Comparison of ENCODE assay signal across 23 mouse cellular contexts in genomic region chr14:21745149-21745548, GRCm38 (mm10). TPM values are rescaled to one million over a fixed set of nuclear protein-coding genes. Genes with fewer than 3 reads are reported as not detected.
DNase-seq lines count a peak whose midpoint lies in the region; ATAC-seq and TF ChIP-seq lines count a peak whose summit lies in the region.
"Had no signal": no experiment of that assay in that cellular context is flagged by ENCODE, and none has a peak within 500 bp of the region (broad histone marks: within the 10 kb centered on the region; RNA-seq: fewer than 3 reads in every experiment).

No protein-coding gene starts in this region.

- WGBS in macrophage (ENCODE audit: missing documents): 15% methylated on average over 5 of the region's 5 CpGs
- WGBS in stomach, postnatal 0 days: 67% methylated on average over 5 of the region's 5 CpGs

- no peak overlapping the region for H3K4me2 ChIP-seq in stomach, postnatal 0 days (replicated peaks; ENCODE audit: low read depth)
- H3K4me2 ChIP-seq: embryonic facial prominence, embryonic 15.5 days; forebrain, embryonic 13.5 days; midbrain, embryonic 11.5 days had no signal

- H3K36me3 ChIP-seq in macrophage (ENCODE audit: inconsistent target): no peaks in the 10 kb centered on the region
- no peaks in the 10 kb centered on the region for H3K36me3 ChIP-seq in stomach, postnatal 0 days (ENCODE audit: control insufficient read depth, insufficient read depth, low read length)
- H3K36me3 ChIP-seq: embryonic facial prominence, embryonic 15.5 days; hindbrain, embryonic 10.5 days had no signal

- peak overlapping the region; percentile 80 for H3K27ac ChIP-seq in bone marrow macrophage, adult 2 months (ENCODE audit: insufficient read depth, low read depth, low read length)
- peak overlapping the region; percentile 85 for H3K27ac ChIP-seq in macrophage
- no peak overlapping the region for H3K27ac ChIP-seq in stomach, postnatal 0 days (replicated peaks)
- H3K27ac ChIP-seq: embryonic facial prominence, embryonic 15.5 days; forebrain, embryonic 13.5 days; hindbrain, embryonic 10.5 days had no signal

- ATAC-seq in stomach, postnatal 0 days (ENCODE audit: low FRiP score, low TSS enrichment): no peak
- ATAC-seq: forebrain, embryonic 13.5 days; Patski had no signal

- no peak for TF ChIP-seq CTCF in bone marrow macrophage, adult 2 months (IDR thresholded peaks at IDR 0.05; ENCODE audit: low read depth, low read length)
- no peak for TF ChIP-seq CTCF in stomach, postnatal 0 days (IDR thresholded peaks at IDR 0.05; ENCODE audit: low read depth)

- no peak for TF ChIP-seq EP300 in stomach, postnatal 0 days (optimal IDR thresholded peaks at IDR 0.05)

- peaks cover 45% of the 10 kb centered on the region for H3K4me1 ChIP-seq in bone marrow macrophage, adult 2 months (ENCODE audit: control insufficient read depth, insufficient read depth, low read length)
- no peaks in the 10 kb centered on the region for H3K4me1 ChIP-seq in stomach, postnatal 0 days (replicated peaks; ENCODE audit: control insufficient read depth, insufficient read depth)
- H3K4me1 ChIP-seq: forebrain, embryonic 13.5 days had no signal

- no peaks in the 10 kb centered on the region for H3K27me3 ChIP-seq in stomach, postnatal 0 days (ENCODE audit: control insufficient read depth, insufficient read depth, low read length)
- H3K27me3 ChIP-seq: CH12.LX; embryonic facial prominence, embryonic 15.5 days; Patski had no signal

- DNase-seq in lung, adult 18-20 months: peak; percentile 43 to 46
- no peak for DNase-seq in lung, postnatal 14 days
- peak; percentile 13 for DNase-seq in stomach, postnatal 0 days (ENCODE audit: low spot score)
- DNase-seq in adrenal gland, postnatal 36 days: no peak
- DNase-seq in urinary bladder, adult 2 months (ENCODE audit: low spot score): no peak
- DNase-seq: cerebellum, adult 2 months; gastrocnemius, postnatal 14 days; layer of hippocampus, postnatal 36 days; left cerebral cortex, postnatal 4 days; right cerebral cortex, postnatal 14 days; thymus, adult 18-20 months had no signal

- no peaks in the 10 kb centered on the region for H3K79me2 ChIP-seq in macrophage (ENCODE audit: inconsistent target)

- H3K4me3 ChIP-seq in bone marrow macrophage, adult 2 months (ENCODE audit: insufficient read depth, low read length): no peak overlapping the region
- H3K4me3 ChIP-seq in macrophage (ENCODE audit: inconsistent target): no peak overlapping the region
- no peak overlapping the region for H3K4me3 ChIP-seq in stomach, postnatal 0 days (ENCODE audit: low read depth, low read length)
- H3K4me3 ChIP-seq: embryonic facial prominence, embryonic 15.5 days; forebrain, embryonic 13.5 days; hindbrain, embryonic 10.5 days had no signal

- no peak overlapping the region for H3K9ac ChIP-seq in stomach, postnatal 0 days (ENCODE audit: low read length)
- H3K9ac ChIP-seq: embryonic facial prominence, embryonic 15.5 days; forebrain, embryonic 13.5 days had no signal

- H3K9me3 ChIP-seq in stomach, postnatal 0 days (ENCODE audit: control insufficient read depth, low read length): no peaks in the 10 kb centered on the region
- H3K9me3 ChIP-seq: embryonic facial prominence, embryonic 15.5 days; forebrain, embryonic 13.5 days; hindbrain, embryonic 10.5 days had no signal

- no peak for TF ChIP-seq POLR2A in bone marrow macrophage, adult 2 months (IDR thresholded peaks at IDR 0.05; ENCODE audit: borderline replicate concordance, low read depth, low read length)

RNA-seq across cellular contexts. Expression of gene Samd8, which starts 5.2 kb away (rescaled TPM):
- 19.6 and 22.9 TPM in 2 replicates for polyA plus RNA-seq in bone marrow macrophage, adult 2 months (2012; ENCODE audit: insufficient read depth, insufficient read length, missing spikeins)
- 100 to 1,000 TPM in 6 of 26 experiments, 10 to 100 TPM in 20; 26.6 to 175 (median 64.8) TPM for total RNA-seq in macrophage (2018; cell fraction: chromatin; rRNA removed)
- total RNA-seq in macrophage (2018; cell fraction: cytosol; rRNA removed): 10 to 100 TPM; 30.7 to 90.8 (median 44.6) TPM
- 100 to 1,000 TPM in 4 of 26 experiments, 10 to 100 TPM in 22; 34.6 to 124 (median 59.9) TPM for total RNA-seq in macrophage (2018; cell fraction: nucleus; rRNA removed)
- polyA plus RNA-seq in macrophage (2018): 21.8 to 35.5 TPM (median 29.3 TPM) in 3 replicates
- 15.3 and 15.9 TPM in 2 replicates for polyA plus RNA-seq in stomach, postnatal 0 days (2015; fragmentation: Nextera tagmentation; extraction: Ambion mirVana)
- total RNA-seq in adrenal gland, postnatal 36 days (2021): 10 to 100 TPM; 49.9 to 60.7 TPM
- polyA plus RNA-seq in urinary bladder, adult 2 months (2012; rRNA removed): 9.6 and 10.4 TPM in 2 replicates

RNA-seq across cellular contexts. Expression of gene Dusp13, which starts 5.8 kb away (rescaled TPM):
- polyA plus RNA-seq in bone marrow macrophage, adult 2 months (2012; ENCODE audit: insufficient read depth, insufficient read length, missing spikeins): 0.79 TPM in 1 of 2 replicates, not detected in the other
- 1 to 10 TPM in 18 of 26 experiments, under 1 TPM in 1, not detected in 7; 0.79 to 5.4 (median 2.5) TPM for total RNA-seq in macrophage (2018; cell fraction: chromatin; rRNA removed)
- 1 to 10 TPM in 8 of 26 experiments, under 1 TPM in 16, not detected in 2; 0.18 to 1.9 (median 0.76) TPM for total RNA-seq in macrophage (2018; cell fraction: cytosol; rRNA removed)
- 1 to 10 TPM in 14 of 26 experiments, under 1 TPM in 6, not detected in 6; 0.54 to 5.2 (median 1.8) TPM for total RNA-seq in macrophage (2018; cell fraction: nucleus; rRNA removed)
- polyA plus RNA-seq in macrophage (2018): 0.35 to 1.4 TPM (median 0.57 TPM) in 3 replicates
- polyA plus RNA-seq in stomach, postnatal 0 days (2015; fragmentation: Nextera tagmentation; extraction: Ambion mirVana): 1.9 and 2.5 TPM in 2 replicates
- total RNA-seq in adrenal gland, postnatal 36 days (2021): under 1 TPM; 0.33 to 0.63 TPM
- 0.33 TPM in 1 of 2 replicates, not detected in the other for polyA plus RNA-seq in urinary bladder, adult 2 months (2012; rRNA removed)
- total RNA-seq: CH12.LX; left cerebral cortex, postnatal 4 days had no signal
- polyA plus RNA-seq: forebrain, embryonic 13.5 days; heart, embryonic 14.5 days; hindbrain, embryonic 10.5 days; intestine, embryonic 14.5 days; kidney, embryonic 14.5 days; midbrain, embryonic 11.5 days had no signal

RNA-seq across cellular contexts. Expression of gene Dupd1, which starts 30.8 kb away (rescaled TPM):
- not detected in 2 replicates for polyA plus RNA-seq in bone marrow macrophage, adult 2 months (2012; ENCODE audit: insufficient read depth, insufficient read length, missing spikeins)
- total RNA-seq in macrophage (2018; cell fraction: chromatin; rRNA removed): not detected
- total RNA-seq in macrophage (2018; cell fraction: cytosol; rRNA removed): not detected
- not detected for total RNA-seq in macrophage (2018; cell fraction: nucleus; rRNA removed)
- not detected in 3 replicates for polyA plus RNA-seq in macrophage (2018)
- not detected in 2 replicates for polyA plus RNA-seq in stomach, postnatal 0 days (2015; fragmentation: Nextera tagmentation; extraction: Ambion mirVana)
- 1 to 10 TPM in 1 of 2 experiments, under 1 TPM in 1; 0.23 to 1.2 TPM for total RNA-seq in adrenal gland, postnatal 36 days (2021)
- polyA plus RNA-seq in urinary bladder, adult 2 months (2012; rRNA removed): not detected in 2 replicates
- total RNA-seq: CH12.LX; left cerebral cortex, postnatal 4 days had no signal
- polyA plus RNA-seq: cerebellum, adult 2 months; embryonic facial prominence, embryonic 15.5 days; forebrain, embryonic 13.5 days; intestine, embryonic 14.5 days; kidney, embryonic 14.5 days; large intestine, adult 2 months; midbrain, embryonic 11.5 days; Patski had no signal

Comparison
In these comparisons a context has a peak if more than half of its experiments do, and no peak if none do; other contexts are left out.
1. DNase-seq: peak in lung, adult 18-20 months (2 of 2) and stomach, postnatal 0 days (single experiment); none in lung, postnatal 14 days (single experiment), adrenal gland, postnatal 36 days (0 of 2) and urinary bladder, adult 2 months (single experiment).